Mouse (Mus musculus) lung, postnatal 0 days (tissue): Measurements from ENCODE around the gene Tulp2.

Experiments
- CTCF ChIP-seq: IDR thresholded peaks from 2 replicates; pipeline ENCODE4 v1.5.1; 2016; ENCODE audit warnings: antibody characterized with exemption, mild to moderate bottlenecking
- EP300 ChIP-seq: IDR thresholded peaks from 2 replicates; pipeline ENCODE4 v1.6.1; 2016; ENCODE audit warnings: antibody characterized with exemption, mild to moderate bottlenecking, control low read depth

DNA sequence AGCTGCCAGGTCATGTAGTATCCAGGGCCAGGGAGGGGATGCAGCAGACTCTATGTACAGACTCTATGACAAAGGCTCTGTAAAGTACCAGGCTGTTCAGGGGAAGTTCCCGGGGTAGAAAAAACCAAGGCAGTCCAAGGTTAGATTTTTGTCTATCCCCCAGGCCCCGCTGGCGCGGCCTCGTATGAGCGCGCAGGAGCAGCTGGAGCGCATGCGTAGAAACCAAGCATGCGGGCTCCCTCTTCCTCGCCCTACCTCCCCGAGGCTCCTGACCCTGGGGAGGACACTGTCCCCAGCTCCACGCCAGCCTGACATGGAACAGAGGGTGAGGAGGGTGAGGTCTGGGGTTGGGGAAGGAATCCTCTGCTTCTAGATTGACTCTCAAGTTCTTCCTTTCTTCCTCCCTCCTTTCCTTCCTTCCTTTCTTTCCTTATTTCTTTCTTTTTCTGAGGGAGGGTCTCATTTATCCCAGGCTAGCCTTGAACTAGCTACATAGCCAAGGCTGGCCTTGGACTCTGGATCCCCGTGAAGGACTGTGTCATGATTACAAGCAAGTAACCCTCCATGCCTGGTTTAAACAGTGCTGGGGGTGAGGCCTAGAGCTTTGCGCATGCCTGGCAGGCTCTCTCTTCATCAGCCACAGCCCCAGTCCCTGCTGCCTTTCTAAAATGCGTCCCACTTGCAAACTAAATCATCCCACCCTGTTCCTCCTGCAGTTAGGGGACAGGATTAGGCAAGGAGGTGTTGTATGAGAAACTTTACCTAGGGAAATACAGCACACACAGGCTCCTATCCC, 68.2 kb downstream of the Tulp2 start:
- TF ChIP-seq CTCF (no peak), EP300 (no peak)
